Mouse (Mus musculus): ENCODE results near the gene Erg. TPM values are rescaled to one million over a fixed set of nuclear protein-coding genes. Genes with fewer than 3 reads are reported as not detected.

Erg gene
- polyA plus RNA-seq, 1 experiment from 2014 or later: 3.4 TPM

- Histone ChIP-seq H3K36me3 (ENCODE audit: control insufficient read depth, insufficient read depth, low read length) (no peaks in the 10 kb centered on the region), H3K4me2 (replicated peaks; ENCODE audit: low read depth, low read length) (no peak overlapping the region), H3K4me3 (ENCODE audit: low read depth, low read length) (no peak overlapping the region), H3K27me3 (ENCODE audit: control insufficient read depth, insufficient read depth, low read length) (no peaks in the 10 kb centered on the region), H3K27ac (ENCODE audit: low read depth, low read length) (no peak overlapping the region), H3K9me3 (ENCODE audit: control insufficient read depth, low read length) (no peaks in the 10 kb centered on the region), H3K4me1 (replicated peaks; ENCODE audit: control insufficient read depth, insufficient read depth, low read length) (no peaks in the 10 kb centered on the region), H3K9ac (ENCODE audit: low read depth, low read length) (no peak overlapping the region)
- DNase-seq (ENCODE audit: low spot score): no peak
- WGBS: 57% methylated on average over 9 of the region's 10 CpGs
- no peak for ATAC-seq (ENCODE audit: low FRiP score)
Measured at GRCm38 (mm10) chr16:95344961-95345360, 241.4 kb downstream of the Erg start.

- 76% methylated on average over 8 of the region's 8 CpGs for WGBS
Measured at GRCm38 (mm10) chr16:95342030-95342429, 244.4 kb downstream of the Erg start.

GRCm38 (mm10) chr16:95340885-95341791 is 245.3 kb downstream of the Erg start:
- no peaks in the 10 kb centered on the region for H3K9me3 ChIP-seq (ENCODE audit: control insufficient read depth, low read length)
- H3K4me3 ChIP-seq (ENCODE audit: low read depth, low read length): no peak overlapping the region
- no peak overlapping the region for H3K27ac ChIP-seq (ENCODE audit: low read depth, low read length)
- H3K4me1 ChIP-seq (replicated peaks; ENCODE audit: control insufficient read depth, insufficient read depth, low read length): no peaks in the 10 kb centered on the region
- H3K9ac ChIP-seq (ENCODE audit: low read depth, low read length): no peak overlapping the region
- ATAC-seq (ENCODE audit: low FRiP score): peak; percentile 76
- H3K27me3 ChIP-seq (ENCODE audit: control insufficient read depth, insufficient read depth, low read length): no peaks in the 10 kb centered on the region
- no peaks in the 10 kb centered on the region for H3K36me3 ChIP-seq (ENCODE audit: control insufficient read depth, insufficient read depth, low read length)
- 29% methylated on average over 28 of the region's 28 CpGs for WGBS
- no peak overlapping the region for H3K4me2 ChIP-seq (replicated peaks; ENCODE audit: low read depth, low read length)
- peak; percentile 85 for DNase-seq (ENCODE audit: low spot score)

More at GRCm38 (mm10) chr16:95342030-95342429, 244.4 kb downstream of the Erg start:
- Histone ChIP-seq H3K27ac (ENCODE audit: low read depth, low read length) (no peak overlapping the region), H3K9me3 (ENCODE audit: control insufficient read depth, low read length) (no peaks in the 10 kb centered on the region), H3K4me1 (replicated peaks; ENCODE audit: control insufficient read depth, insufficient read depth, low read length) (no peaks in the 10 kb centered on the region), H3K9ac (ENCODE audit: low read depth, low read length) (no peak overlapping the region), H3K36me3 (ENCODE audit: control insufficient read depth, insufficient read depth, low read length) (no peaks in the 10 kb centered on the region), H3K4me2 (replicated peaks; ENCODE audit: low read depth, low read length) (no peak overlapping the region), H3K4me3 (ENCODE audit: low read depth, low read length) (no peak overlapping the region), H3K27me3 (ENCODE audit: control insufficient read depth, insufficient read depth, low read length) (no peaks in the 10 kb centered on the region)
- ATAC-seq (ENCODE audit: low FRiP score) (no peak), DNase-seq (ENCODE audit: low spot score) (no peak)

- no peak for ATAC-seq (ENCODE audit: low FRiP score)
- no peak overlapping the region for H3K4me3 ChIP-seq (ENCODE audit: low read depth, low read length)
- DNase-seq (ENCODE audit: low spot score): no peak
- H3K9ac ChIP-seq (ENCODE audit: low read depth, low read length): no peak overlapping the region
- no peaks in the 10 kb centered on the region for H3K36me3 ChIP-seq (ENCODE audit: control insufficient read depth, insufficient read depth, low read length)
- no peaks in the 10 kb centered on the region for H3K27me3 ChIP-seq (ENCODE audit: control insufficient read depth, insufficient read depth, low read length)
- no peaks in the 10 kb centered on the region for H3K9me3 ChIP-seq (ENCODE audit: control insufficient read depth, low read length)
- WGBS: 91% methylated on average over 5 of the region's 5 CpGs
- H3K27ac ChIP-seq (ENCODE audit: low read depth, low read length): no peak overlapping the region
- H3K4me1 ChIP-seq (replicated peaks; ENCODE audit: control insufficient read depth, insufficient read depth, low read length): no peaks in the 10 kb centered on the region
- H3K4me2 ChIP-seq (replicated peaks; ENCODE audit: low read depth, low read length): no peak overlapping the region
Measured at GRCm38 (mm10) chr16:95332159-95332558, 254.2 kb downstream of the Erg start.

- H3K27me3 ChIP-seq (ENCODE audit: control insufficient read depth, insufficient read depth, low read length): no peaks in the 10 kb centered on the region
- no peaks in the 10 kb centered on the region for H3K4me1 ChIP-seq (replicated peaks; ENCODE audit: control insufficient read depth, insufficient read depth, low read length)
- H3K9me3 ChIP-seq (ENCODE audit: control insufficient read depth, low read length): no peaks in the 10 kb centered on the region
- no peak overlapping the region for H3K27ac ChIP-seq (ENCODE audit: low read depth, low read length)
- no peak overlapping the region for H3K9ac ChIP-seq (ENCODE audit: low read depth, low read length)
- DNase-seq (ENCODE audit: low spot score) (no peak), ATAC-seq (ENCODE audit: low FRiP score) (no peak)
- H3K36me3 ChIP-seq (ENCODE audit: control insufficient read depth, insufficient read depth, low read length): no peaks in the 10 kb centered on the region
- WGBS: 67% methylated on average over 9 of the region's 9 CpGs
- H3K4me2 ChIP-seq (replicated peaks; ENCODE audit: low read depth, low read length): no peak overlapping the region
- no peak overlapping the region for H3K4me3 ChIP-seq (ENCODE audit: low read depth, low read length)
Measured at GRCm38 (mm10) chr16:95321945-95322625, 264.3 kb downstream of the Erg start.

Other genes with a start within 250 kb of the Erg start
- gene Ets2, start 115.5 kb upstream of the Erg start, polyA plus RNA-seq (2014; fragmentation: Nextera tagmentation; extraction: Ambion mirVana): 17.6 and 25.0 TPM in 2 replicates